Mouse (Mus musculus) lung, embryonic 14.5 days (tissue): Measurements from ENCODE around the gene Cxcr5. TPM values are rescaled to one million over a fixed set of nuclear protein-coding genes. Genes with fewer than 3 reads are reported as not detected.

Experiments used
- ATAC-seq: fragments of 200-750 bp; cut with Nextera tagmentation; 2 replicates; pipeline ENCODE4 v1.8.0; 2017; ENCODE audit warnings: mild to moderate bottlenecking, moderate TSS enrichment, moderate library complexity; ENCODE audit not compliant: insufficient read depth
- DNase-seq: peaks from one replicate; pipeline ENCODE4 v3.0.0-alpha.2; 2015
- H3K27ac ChIP-seq: fragments of 300-500 bp; sonication (generic); 2 replicates; pipeline ENCODE4 v1.5.1; 2014; ENCODE audit warnings: low read depth, mild to moderate bottlenecking, moderate library complexity
- H3K27me3 ChIP-seq: fragments of 300-500 bp; sonication (generic); 2 replicates; pipeline ENCODE4 v1.6.1; 2014; ENCODE audit warnings: low read length, control low read depth; ENCODE audit not compliant: insufficient read depth
- H3K36me3 ChIP-seq: fragments of 300-500 bp; sonication (generic); 2 replicates; pipeline ENCODE4 v1.6.1; 2014; ENCODE audit warnings: control low read depth; ENCODE audit not compliant: insufficient read depth
- H3K4me1 ChIP-seq: fragments of 300-500 bp; sonication (generic); 2 replicates; pipeline ENCODE4 v1.6.1; 2014; ENCODE audit warnings: antibody characterized with exemption, control low read depth; ENCODE audit not compliant: insufficient read depth
- H3K4me2 ChIP-seq: fragments of 300-500 bp; sonication (generic); 2 replicates; pipeline ENCODE4 v1.6.1; 2014; ENCODE audit warnings: mild to moderate bottlenecking
- H3K4me3 ChIP-seq: fragments of 300-500 bp; sonication (generic); 2 replicates; pipeline ENCODE4 v1.5.1; 2014; ENCODE audit warnings: low read depth, low read length
- H3K9ac ChIP-seq: fragments of 300-500 bp; sonication (generic); 2 replicates; pipeline ENCODE4 v1.6.1; 2014
- H3K9me3 ChIP-seq: fragments of 300-500 bp; sonication (generic); 2 replicates; pipeline ENCODE4 v1.6.1; 2016; ENCODE audit warnings: low read depth, low read length, control low read depth
- CTCF ChIP-seq: IDR thresholded peaks from 2 replicates; pipeline ENCODE4 v1.5.1; 2016; ENCODE audit warnings: antibody characterized with exemption, low read depth
- WGBS: fragments of 180-500 bp; shearing (Covaris S2); extraction: QIAGEN DNeasy Blood & Tissue Kit; methylation state at CpG from one replicate; pipeline ENCODE4 v1.1.7; 2014; 5-methylcytosine and 5-hydroxymethylcytosine counted together
- polyA plus RNA-seq: library from polyadenylated mRNA; unstranded; fragments of >200 nt; fragmentation: Nextera tagmentation; extraction: Ambion mirVana; gene quantifications from 2 replicates; pipeline ENCODE4 v1.2.1, GENCODE M21; 2014

The Cxcr5 gene
- polyA plus RNA-seq, 1 experiment from 2014 or later = not detected

- WGBS = 66% methylated on average over 17 of the region's 17 CpGs
- no peak overlapping the region for H3K9ac ChIP-seq
- H3K4me1 ChIP-seq = peaks cover 82% of the 10 kb centered on the region
- no peaks in the 10 kb centered on the region for H3K27me3 ChIP-seq
- H3K27ac ChIP-seq = peak overlapping the region; percentile 76; the same call in 1 of the 2 replicates
- TF ChIP-seq CTCF = no peak
- no peaks in the 10 kb centered on the region for H3K9me3 ChIP-seq
- no peak overlapping the region for H3K4me3 ChIP-seq
- DNase-seq (peak; percentile 2), ATAC-seq (no peak)
- 0 out of 2 replicates have a peak overlapping the region, but pooled peaks have one; percentile 23 for H3K4me2 ChIP-seq
- H3K36me3 ChIP-seq = peaks cover 22% of the 10 kb centered on the region
These were observed 68.8 kb downstream of the Cxcr5 start for GRCm38 (mm10) chr9:44492631-44493461.

- 0 out of 2 replicates have a peak overlapping the region, but pooled peaks have one; percentile 98 for H3K27ac ChIP-seq
- DNase-seq (no peak), ATAC-seq (no peak)
- no peak overlapping the region for H3K4me2 ChIP-seq
- H3K27me3 ChIP-seq = no peaks in the 10 kb centered on the region
- H3K36me3 ChIP-seq = peaks cover 22% of the 10 kb centered on the region
- H3K9me3 ChIP-seq = no peaks in the 10 kb centered on the region
- no peak overlapping the region for H3K4me3 ChIP-seq
- H3K9ac ChIP-seq = no peak overlapping the region; the same call in 1 of the 2 replicates
- peaks cover 81% of the 10 kb centered on the region for H3K4me1 ChIP-seq
- WGBS = 77% methylated on average over 10 of the region's 10 CpGs
- TF ChIP-seq CTCF = no peak
These were observed 70.3 kb downstream of the Cxcr5 start for GRCm38 (mm10) chr9:44491351-44491750.

DNA sequence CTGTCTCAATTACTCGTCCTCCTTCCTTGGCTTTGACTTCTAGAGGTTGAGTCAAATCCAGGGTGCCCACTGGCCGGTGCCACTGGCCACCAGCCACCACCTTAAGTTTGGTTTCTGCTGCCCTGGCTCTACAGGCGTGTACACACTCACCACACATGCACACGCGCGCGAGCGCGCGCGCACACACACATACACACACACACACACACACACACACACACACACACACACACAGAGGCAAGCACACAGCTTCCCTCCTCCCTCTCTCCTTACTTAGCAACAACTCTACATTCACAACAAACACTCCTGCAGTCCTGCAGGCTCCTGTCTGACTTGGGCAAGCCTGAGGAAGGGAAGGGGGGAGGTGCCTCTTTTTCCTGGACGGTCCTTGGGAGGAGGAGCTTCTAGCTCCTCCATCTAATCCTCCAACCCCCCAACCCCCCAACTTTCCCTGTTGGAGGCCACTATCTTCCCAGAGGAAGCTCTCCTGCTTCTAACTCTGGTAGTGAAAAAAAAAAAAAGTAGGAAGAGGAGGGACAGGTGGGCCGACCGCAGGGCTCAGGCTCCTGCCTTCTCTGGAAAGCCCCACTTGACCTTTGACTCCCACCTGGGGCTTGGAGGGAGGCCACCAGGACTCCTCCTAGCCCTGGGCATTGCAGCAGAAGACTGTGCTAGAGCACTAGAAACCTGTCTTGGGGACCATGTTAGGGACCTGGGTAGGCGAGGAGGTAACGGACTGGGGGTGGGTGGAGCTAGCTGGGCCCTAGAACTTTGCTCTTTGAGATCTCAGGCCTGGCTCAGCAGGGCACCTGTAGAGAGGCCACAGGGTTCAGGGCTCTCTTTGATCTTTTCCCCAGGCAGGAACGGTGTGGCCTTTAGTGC is 71.3 kb downstream of the Cxcr5 start:
- peaks cover 85% of the 10 kb centered on the region for H3K4me1 ChIP-seq
- peaks cover 29% of the 10 kb centered on the region for H3K36me3 ChIP-seq
- WGBS = 13% methylated on average over 14 of the region's 17 CpGs
- no peaks in the 10 kb centered on the region for H3K9me3 ChIP-seq
- TF ChIP-seq CTCF = no peak
- ATAC-seq = no peak
- H3K27me3 ChIP-seq = no peaks in the 10 kb centered on the region
- H3K4me2 ChIP-seq = peak overlapping the region; percentile 88
- peak overlapping the region; percentile 98 for H3K27ac ChIP-seq
- peak overlapping the region; percentile 40 for H3K9ac ChIP-seq
- DNase-seq = peak; percentile 75
- H3K4me3 ChIP-seq = peak overlapping the region; percentile 98

- 0 out of 2 replicates have a peak, but pooled peaks have one; percentile 15 for TF ChIP-seq CTCF
- peak; percentile 86 for DNase-seq
- peaks cover 85% of the 10 kb centered on the region for H3K4me1 ChIP-seq
- WGBS = 4% methylated on average over 17 of the region's 17 CpGs
- H3K27ac ChIP-seq = peak overlapping the region; percentile 98
- ATAC-seq = peak; percentile 12; the same call in 1 of the 2 replicates
- peak overlapping the region; percentile 52 for H3K9ac ChIP-seq
- H3K4me3 ChIP-seq = peak overlapping the region; percentile 98
- no peaks in the 10 kb centered on the region for H3K9me3 ChIP-seq
- peaks cover 29% of the 10 kb centered on the region for H3K36me3 ChIP-seq
- H3K4me2 ChIP-seq = peak overlapping the region; percentile 88
- H3K27me3 ChIP-seq = no peaks in the 10 kb centered on the region
These were observed 72.0 kb downstream of the Cxcr5 start for GRCm38 (mm10) chr9:44489651-44490085.

GRCm38 (mm10) chr9:44488855-44489381 is 72.8 kb downstream of the Cxcr5 start:
- Histone ChIP-seq H3K9ac (peak overlapping the region; percentile 52), H3K4me1 (peaks cover 82% of the 10 kb centered on the region), H3K27ac (peak overlapping the region; percentile 98), H3K27me3 (no peaks in the 10 kb centered on the region), H3K9me3 (no peaks in the 10 kb centered on the region), H3K4me3 (peak overlapping the region; percentile 98), H3K36me3 (peaks cover 25% of the 10 kb centered on the region), H3K4me2 (peak overlapping the region; percentile 88)
- 1% methylated on average over 5 of the region's 5 CpGs for WGBS
- peak; percentile 97 for DNase-seq
- peak; percentile 60 for ATAC-seq
- no peak for TF ChIP-seq CTCF

- 9% methylated on average over 8 of the region's 8 CpGs for WGBS
- Histone ChIP-seq H3K9ac (peak overlapping the region; percentile 52), H3K4me3 (peak overlapping the region; percentile 98), H3K9me3 (no peaks in the 10 kb centered on the region), H3K4me1 (peaks cover 77% of the 10 kb centered on the region), H3K36me3 (peaks cover 23% of the 10 kb centered on the region), H3K27ac (peak overlapping the region; percentile 98), H3K27me3 (no peaks in the 10 kb centered on the region), H3K4me2 (peak overlapping the region; percentile 88)
- DNase-seq (peak; percentile 77), ATAC-seq (peak; percentile 21)
- TF ChIP-seq CTCF = no peak
These were observed 73.3 kb downstream of the Cxcr5 start for GRCm38 (mm10) chr9:44488416-44488815.
